Mouse (Mus musculus): ENCODE results near the gene Ppp1r32.
A peak's percentile ranks its signal among the peaks of the same experiment; 100 is the strongest.

The Ppp1r32 gene

DNA sequence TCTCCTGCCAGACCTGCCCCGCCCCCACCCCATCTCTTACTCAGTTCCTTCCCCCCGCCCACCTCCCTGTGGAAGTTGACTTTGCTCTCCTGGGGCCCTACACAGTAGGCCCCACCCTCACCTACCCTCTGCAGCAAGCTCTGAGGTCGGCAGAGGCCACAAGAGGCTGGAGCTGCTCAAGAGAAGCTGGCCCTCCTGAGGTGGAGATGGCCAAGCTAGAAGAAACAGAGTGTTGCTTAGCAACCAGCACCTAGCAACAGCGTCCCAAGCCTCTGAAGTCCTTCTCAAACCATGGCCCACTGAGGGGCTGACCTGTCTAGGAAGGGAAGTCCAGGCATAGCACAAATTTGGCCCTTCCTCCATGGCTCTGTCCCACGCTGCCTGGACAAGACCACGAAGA is at the start of gene Ppp1r32:
Gene Ppp1r32 (minus strand): TSS at position 226 of the 400 bp plus-strand sequence.
- no peak for DNase-seq (ENCODE audit: low spot score in 2 of 2)

DNA sequence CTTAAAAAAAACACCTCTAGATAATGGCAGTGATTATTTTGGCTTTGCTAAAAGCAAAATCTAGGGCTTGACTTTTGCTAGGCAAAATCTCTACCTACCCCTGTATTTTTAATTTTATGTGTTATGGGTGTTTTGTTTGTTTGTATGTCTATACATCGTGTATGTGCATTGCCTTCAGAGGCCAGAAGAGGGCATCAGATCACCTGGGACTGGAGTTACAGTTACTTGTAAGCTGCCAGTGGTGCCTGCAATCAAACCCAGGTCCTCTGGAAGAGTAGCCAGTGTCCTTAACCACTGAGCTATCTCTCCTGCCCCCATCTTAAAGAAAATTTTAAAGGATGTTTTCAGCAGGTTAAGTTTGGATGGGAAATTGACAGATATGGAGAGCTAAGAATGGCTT is 47.4 kb upstream of the Ppp1r32 start:
- DNase-seq (ENCODE audit: low spot score in 2 of 2) = no peak

DNA sequence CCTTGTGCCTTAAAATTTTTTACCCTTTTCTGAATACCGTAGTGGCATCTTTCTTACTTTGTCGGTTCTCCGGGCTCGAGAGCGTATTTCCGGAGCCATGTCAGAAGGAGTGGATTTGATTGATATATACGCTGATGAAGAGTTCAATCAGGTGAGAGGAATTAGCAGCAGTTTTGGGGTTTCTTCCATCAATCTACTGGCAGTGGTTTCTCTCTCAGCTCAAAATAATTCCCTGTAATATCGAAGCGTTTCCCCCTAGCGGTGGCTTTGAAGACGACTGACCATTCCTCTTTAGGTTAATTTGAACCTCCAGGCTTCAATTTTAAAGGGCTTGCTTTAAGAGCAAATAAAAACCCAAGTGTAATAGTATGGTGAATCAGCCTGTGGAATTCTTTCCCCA is 43.2 kb upstream of the Ppp1r32 start, which contains the start of gene Sdhaf2:
Gene Sdhaf2 (minus strand): TSS at position 233 of the 400 bp plus-strand sequence.
- peak; percentile 15 to 29 for DNase-seq (ENCODE audit: low spot score in 2 of 2)

DNA sequence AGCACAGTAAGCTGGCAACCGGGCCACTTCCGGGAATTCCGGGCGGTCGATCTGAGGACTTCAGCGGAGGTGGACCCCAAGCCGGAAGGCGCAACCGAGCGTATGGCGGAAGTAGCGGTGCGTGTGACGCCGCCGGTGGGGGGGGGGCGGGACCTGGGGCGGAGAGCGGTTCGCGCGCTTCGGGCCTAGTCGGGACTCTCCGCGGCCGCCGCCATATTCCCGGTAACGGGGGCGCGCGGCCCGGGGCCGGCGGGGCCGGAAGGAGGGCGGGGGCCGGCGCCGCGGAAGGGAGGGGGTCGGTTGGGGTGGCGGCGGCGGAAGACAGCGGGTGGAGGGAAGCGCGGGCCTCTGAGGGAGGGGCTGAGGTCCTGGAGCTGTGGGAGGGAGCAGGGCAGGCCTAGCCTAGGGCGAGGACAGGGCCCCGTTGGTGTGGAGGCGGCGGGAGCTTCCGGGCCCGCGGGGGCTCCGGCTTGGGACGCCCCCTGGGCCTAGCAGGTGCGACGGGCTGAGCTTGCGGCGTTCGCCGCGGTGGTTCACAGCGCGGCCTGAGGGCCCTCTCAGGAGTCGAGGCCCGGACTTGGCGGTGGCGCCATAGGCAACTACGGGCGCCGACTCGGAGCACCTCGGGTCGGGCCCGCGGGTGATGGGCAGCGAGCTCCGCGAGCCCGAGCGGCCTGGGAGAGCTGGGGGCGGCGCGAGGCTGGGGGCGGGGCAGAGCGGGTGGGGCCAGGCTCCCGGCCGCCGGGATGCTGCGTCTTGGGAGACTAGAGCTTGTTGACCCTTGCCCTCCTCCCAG is 42.6 kb upstream of the Ppp1r32 start, which contains the start of gene Cpsf7:
Gene Cpsf7 (plus strand): TSS at position 161 of the 796 bp plus-strand sequence.
- peak; percentile 86 to 88 for DNase-seq (ENCODE audit: low spot score in 2 of 2)

DNA sequence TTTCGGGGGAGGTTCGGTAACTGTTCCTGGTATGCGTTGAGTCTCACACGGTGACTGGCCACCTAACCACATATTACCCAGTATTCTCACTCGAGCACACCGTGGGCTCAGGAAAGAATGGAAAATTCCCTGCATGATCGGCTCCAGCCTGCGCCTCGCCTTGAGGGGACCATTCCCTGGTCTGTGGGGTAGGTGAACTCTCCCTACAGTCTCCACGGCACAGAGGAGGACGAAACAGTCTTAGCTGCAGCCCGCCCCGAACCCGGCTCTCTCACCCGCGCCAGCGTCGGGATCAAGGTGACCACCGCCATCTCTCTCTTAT is 42.0 kb upstream of the Ppp1r32 start:
- no peak for DNase-seq (ENCODE audit: low spot score in 2 of 2)

DNA sequence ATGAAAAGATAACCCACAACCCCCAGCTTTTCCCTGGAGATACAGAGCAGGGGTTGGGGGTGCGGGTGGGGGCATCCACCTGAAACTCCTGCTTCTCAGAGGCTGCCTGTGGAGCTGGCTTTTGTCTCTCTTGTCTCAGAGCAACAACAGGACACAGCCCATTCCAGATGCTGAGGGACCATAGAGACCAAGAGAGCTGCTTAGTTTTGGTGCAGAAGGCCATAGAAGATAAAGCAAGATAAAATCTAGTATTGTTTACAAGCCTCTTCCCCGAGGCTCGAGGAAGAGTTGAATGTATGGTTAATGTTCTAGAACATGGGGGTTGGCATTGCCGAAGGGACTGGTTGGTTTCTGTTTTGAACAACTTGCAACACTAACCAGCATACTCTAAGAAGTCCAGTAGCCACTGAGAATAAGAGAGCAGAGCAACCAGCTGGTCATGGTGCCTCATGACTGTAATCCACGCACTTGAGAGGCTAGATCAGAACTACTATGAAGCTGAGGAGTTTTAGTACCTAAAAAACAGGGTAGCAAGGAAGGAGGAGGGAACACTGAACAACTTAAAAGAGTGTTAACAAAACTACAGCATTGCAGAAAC is 40.9 kb upstream of the Ppp1r32 start:
- DNase-seq (ENCODE audit: low spot score in 2 of 2) = no peak

DNA sequence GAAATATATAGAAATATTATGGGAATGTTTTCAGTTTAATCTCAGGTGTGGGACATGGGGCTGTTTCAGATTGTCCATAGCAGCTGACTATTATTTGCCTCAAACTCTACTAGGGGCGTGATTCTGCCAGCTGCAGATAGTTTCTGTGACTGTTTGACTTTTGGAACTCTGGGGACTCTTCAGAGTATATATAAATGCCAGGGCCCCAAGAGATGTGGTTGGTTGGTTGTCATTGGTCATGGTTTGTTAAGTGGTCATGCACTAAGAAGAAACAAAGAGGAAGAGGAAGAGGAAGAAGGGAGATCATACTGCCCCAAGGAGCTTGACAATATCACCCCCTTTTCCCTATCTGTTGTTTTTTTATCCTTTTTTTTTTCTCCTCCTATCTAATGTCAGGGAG is 39.2 kb upstream of the Ppp1r32 start:
- DNase-seq (ENCODE audit: low spot score in 2 of 2) = no peak

DNA sequence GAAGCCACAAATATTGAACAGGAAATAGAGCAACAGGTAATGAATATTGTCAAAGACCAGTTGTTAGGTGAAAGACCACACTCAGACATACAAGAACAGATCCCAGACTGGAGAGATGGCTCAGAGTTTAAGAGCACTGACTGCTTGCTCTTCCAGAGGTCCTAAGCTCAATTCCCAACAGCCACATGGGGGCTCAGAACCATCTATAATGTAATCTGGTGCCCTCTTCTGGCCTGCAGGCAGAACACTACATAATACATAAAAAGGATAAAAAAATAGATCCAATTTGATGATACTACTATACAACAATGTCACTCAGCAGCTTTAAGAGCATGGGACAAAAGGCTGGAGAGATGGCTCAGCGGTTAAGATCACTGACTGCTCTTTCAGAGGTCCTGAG is 37.6 kb upstream of the Ppp1r32 start:
- no peak for DNase-seq (ENCODE audit: low spot score in 2 of 2)

DNA sequence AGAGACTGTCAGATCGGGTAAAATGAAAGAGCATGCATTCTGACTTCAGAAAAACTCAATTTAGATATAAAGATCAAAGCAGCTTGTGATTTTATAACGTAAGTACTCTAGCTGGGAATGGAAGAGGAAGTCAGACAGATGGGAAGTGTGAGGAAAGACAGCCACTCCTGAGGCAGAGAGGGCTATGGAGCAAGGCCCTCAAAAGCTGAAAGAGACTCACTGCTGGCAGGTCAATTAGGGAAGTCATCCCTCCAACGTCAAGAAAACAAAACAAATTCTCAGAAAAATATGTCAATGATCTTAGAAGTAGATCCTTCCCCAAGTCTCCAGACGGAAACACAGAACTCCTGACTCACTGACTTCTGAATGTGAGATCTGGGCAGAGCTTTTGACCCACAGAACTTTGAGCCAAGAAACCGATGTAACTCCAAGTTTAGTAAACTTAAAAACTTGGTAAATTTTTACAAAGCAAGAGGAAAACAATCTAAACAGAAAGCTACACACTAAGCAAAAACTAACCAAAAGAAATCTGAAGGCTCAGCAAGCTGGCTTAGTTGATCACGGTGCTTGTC is 28.1 kb upstream of the Ppp1r32 start:
- DNase-seq (ENCODE audit: low spot score in 2 of 2) = no peak

DNA sequence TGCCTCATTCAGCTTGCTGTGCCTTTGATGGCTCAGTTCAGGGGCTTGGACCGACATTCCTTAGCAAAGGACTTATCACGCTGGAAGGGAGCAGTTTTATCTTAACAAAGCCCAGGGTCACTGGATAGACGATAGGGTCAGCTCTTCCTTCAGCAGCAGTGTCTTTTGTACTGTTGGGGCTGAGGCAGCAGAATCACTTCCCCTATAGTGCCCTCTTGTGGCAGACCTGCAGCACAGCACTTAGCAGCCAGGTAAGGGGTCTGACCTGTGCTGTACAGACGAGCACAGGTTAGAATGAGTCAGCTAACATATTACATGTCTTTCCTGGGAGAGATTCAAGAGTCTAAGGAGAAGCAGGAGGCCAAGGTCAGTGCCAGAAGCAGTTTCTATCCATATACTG is 19.8 kb upstream of the Ppp1r32 start:
- DNase-seq (ENCODE audit: low spot score in 2 of 2) = no peak

DNA sequence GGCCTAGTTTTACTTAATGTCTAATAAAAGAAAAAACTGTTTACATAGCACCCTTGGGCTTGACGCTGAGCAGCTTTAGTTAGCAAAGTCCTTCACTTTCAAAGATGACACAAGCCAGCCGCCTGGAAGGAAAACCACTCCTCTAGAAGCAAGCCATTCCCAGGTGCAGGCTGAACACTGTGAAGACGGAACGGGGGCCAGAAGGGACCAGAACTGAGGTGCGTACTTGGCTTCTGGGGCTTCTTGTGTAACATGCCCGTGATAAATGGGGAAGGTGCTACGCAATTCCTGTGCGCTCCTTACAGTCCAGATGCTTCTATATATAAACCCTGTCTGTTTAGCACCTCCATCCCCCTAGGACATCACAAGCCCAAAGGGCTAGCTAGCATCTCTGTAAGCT is 17.9 kb upstream of the Ppp1r32 start:
- DNase-seq (ENCODE audit: low spot score in 2 of 2) = no peak

DNA sequence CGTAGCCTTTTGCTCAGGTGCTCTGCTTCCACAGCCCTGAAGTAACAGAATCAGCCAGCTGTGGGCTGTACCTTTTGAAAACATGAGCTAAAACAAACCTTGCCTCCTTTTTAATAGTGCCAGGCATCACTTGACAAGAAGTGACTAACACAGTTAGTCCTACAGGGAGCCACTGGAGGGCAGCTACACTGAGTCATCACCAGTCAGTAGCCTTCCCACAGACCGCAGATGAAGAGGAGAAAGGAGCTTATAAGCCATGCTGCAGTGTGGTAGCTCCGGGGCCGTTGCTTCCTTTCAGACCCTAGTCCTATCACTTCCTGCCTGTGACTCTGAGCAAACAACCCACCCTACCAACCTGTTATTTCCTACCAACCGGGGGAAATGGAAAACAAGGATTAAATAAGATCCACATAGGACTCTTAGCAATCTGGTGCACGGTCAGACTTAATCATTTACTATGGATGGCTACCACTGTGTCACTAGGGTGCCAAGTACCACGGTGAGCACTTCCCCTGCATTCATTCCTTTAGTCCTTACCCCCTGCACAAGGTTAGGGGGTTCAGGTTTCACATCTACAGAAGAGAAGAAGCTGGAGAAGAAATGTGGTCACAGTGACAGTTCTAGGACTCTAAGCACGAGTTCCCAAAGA is 14.9 kb upstream of the Ppp1r32 start:
- DNase-seq (ENCODE audit: low spot score in 2 of 2) = no peak

DNA sequence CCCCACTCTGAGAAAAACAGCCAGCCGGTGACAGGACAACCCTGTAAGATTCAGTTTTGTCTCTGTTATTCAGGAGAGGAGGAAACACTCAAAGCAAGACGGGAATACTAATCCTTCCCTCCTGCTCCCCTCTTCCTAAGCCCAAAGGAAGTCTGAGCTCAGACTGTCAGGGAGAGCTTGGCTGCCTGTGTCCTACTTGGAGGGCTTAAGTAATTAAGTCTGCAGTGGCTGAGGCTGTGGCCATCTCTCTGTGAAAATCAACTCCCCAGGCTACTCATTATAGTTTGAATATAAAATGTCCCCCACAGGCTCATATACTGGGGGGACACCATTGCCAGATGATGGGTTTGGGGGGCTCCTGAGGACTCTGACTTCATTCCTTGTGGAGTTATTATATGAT is 14.2 kb upstream of the Ppp1r32 start:
- no peak for DNase-seq (ENCODE audit: low spot score in 2 of 2)

DNA sequence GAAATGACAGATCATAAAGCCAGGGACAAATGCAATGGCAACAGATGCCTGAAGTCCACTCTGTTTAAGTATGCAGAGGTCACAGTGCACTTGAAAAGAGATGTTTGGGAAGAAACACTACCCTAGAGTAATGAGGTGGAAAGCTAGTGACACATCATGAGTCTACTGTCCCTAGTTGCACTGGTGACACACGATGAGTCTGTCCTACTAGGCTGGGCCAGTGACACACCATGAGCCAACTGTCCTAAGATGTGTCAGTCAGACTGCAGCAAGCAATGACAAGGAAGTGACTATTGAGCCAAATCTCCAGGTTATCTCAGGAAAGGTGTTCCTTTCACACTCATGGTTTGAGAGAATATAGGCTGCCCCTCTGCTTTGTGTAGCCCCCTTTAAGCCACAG is 12.9 kb upstream of the Ppp1r32 start:
- no peak for DNase-seq (ENCODE audit: low spot score in 2 of 2)

DNA sequence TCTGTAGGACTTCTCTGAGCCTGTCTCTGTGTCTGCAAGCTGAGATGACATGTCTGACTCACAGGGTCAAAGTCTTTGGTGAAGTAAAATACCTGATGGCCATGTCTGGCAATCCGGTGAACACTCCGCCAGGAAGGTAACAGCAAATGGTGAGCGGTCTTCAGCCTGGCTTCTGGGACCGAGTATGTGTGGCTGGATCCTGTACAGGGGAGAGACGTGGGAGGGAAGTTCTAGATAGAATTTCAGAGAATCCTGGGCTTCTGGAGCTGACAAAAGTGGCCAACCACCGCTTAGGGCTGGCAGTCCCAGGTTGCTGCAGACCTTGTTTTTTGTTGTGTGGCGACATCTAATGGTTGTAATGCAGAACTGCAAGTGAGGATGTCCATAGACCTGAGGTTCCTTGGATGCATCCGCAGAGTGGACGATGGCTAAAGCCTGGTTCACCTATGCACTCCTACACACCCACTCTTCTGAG is 3.6 kb upstream of the Ppp1r32 start:
- peak in 1 of 2 experiments; percentile 75 for DNase-seq (ENCODE audit: low spot score in 2 of 2)

DNA sequence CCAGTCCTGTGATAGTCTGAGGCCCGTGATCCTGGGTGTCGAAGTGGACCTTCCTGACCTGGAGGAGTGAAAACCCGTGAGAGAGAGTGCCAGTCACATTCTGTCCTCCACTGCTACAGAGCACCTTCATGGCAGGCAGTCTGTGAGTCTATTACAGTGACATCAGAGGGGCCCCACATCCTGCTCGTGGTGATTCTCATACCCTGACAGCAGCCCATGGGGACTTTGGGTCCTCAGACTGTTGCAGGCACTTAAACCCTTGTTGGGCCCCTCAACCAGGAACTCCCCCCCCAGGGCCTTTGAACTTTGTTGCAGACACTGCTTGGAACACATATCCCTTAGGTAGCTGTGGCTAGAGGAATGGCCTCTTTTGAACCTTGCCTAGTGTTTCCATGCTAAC is 3.2 kb downstream of the Ppp1r32 start:
- DNase-seq (ENCODE audit: low spot score in 2 of 2) = no peak

DNA sequence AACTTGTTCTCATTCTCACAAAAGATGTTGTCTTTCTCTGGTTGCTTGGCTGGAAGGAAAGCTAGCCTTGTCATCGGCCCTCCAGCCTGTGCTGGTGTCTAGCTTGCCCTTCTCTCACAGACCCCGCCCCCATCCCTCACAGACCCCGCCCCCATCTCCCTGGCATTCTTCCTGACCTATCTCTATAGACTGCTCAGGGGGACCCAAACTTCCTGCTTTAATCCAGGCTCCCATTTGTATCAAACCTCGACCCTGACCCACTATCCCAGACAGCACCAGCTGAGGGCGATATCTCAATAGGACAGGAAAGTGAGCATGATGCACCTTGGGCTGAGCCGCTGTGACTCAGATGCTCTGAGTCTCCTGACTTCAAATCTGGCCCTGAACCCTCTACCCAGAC is 8.9 kb downstream of the Ppp1r32 start:
- DNase-seq (ENCODE audit: low spot score in 2 of 2) = no peak

DNA sequence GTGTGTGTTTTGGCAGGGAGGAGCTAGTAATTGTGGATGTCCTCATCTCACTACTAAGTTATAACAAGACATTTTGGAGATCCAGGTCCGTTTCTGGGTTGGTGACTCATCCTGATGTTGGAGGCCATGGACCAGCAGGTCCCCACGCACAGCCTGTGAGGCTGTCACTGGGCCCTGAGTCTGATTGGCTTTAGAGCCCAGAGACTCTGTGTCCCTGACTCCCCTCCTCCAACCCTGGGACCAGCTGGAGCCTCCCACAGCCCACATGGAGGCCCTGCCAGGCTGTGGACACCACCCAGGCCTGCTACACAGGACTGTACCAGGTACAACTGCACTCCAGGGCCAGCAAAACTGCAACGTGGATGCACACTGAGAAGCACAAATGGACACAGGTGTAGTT is 9.8 kb downstream of the Ppp1r32 start:
- DNase-seq (ENCODE audit: low spot score in 2 of 2) = peak; percentile 30 to 49

DNA sequence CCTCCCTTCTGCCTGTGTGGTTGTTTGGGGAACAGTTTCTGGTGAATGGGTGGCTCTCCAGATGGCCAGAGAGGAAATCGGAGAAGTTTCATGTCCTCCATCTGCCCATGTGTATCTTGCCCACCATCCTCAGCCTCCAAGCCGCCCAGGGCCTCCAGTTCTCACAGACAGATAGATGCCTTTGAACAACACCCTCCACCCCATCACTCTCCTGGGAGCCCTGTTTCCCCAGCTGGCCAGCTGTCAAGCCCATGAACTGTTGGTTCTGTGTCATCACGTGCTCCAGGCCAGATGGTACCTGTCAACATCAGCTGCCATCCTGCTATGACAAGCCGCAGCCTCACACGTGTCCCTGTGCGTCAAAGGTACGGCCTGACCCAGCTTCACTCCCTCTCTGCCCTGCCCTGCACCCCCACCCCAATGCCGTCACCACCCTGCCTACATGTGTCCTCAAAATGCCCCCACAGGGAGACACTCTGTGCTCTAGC is 13.5 kb downstream of the Ppp1r32 start:
- DNase-seq (ENCODE audit: low spot score in 2 of 2) = peak; percentile 28 to 48

DNA sequence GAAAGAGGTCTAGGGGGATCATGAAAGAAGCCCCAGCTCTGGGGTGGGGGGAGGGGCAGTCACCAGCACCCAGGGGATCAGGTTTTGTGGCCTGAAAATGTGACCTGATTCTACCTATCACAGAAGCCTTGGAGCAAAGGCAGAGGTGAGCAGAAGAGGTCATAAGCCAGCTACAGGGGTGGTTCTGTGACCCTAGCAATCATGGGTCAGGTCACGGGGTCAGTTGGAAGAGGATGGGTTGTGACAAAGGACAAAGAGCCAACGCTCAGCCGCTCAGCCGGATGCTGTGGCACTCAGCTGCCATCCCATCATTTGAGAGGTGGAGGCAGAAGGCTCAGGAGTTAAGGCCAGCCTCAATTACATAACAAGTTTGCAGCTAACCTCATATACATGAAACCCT is 18.3 kb downstream of the Ppp1r32 start:
- no peak for DNase-seq (ENCODE audit: low spot score in 2 of 2)

DNA sequence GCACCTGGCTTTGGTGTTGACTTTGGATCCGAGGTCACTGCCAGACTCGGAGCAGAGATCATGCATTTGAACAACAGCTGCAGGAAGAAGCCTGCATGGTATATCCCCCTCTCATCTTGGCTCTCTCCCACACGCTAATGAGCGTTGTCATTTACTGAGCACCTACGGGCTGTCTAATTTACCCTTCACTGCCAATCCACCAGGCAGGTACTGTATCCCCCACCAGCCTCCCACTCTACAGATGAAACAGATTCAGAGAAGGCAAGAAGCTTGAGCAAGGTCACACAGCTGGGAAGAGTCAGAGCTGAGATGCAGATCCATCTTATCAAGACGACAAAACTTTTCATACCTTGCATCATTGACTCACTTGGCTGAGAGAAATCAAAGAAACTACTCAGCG is 21.1 kb downstream of the Ppp1r32 start:
- DNase-seq (ENCODE audit: low spot score in 2 of 2) = no peak

DNA sequence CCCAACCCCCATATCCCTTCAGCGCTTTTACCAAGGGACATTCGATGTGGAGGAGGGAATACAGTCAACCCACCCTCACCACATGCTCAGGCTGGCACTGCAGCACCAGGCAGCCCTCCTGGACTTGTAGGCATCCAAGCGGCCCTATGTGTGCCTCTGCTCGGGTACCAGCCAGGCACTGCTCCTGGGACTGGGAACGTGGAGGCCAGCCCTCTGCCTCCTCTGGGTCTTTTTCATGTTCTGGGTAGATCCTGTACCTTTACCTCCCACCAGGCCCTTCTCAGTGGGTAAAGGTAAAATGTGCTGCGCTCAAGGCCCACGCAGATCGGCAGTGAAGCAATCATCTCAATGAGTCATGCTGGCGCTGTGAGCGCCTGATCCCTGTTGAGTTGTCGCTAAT is 22.8 kb downstream of the Ppp1r32 start:
- DNase-seq (ENCODE audit: low spot score in 2 of 2) = no peak
